Mouse (Mus musculus) forebrain, embryonic 11.5 days (tissue): Measurements from ENCODE around the gene Ybey. TPM values are rescaled to one million over a fixed set of nuclear protein-coding genes. Genes with fewer than 3 reads are reported as not detected.

ENCODE experiments used
- ATAC-seq: fragments of 200-750 bp; cut with Nextera tagmentation; replicated peaks from 2 replicates; pipeline ENCODE4 v1.8.0; 2017; ENCODE audit warnings: moderate TSS enrichment; ENCODE audit not compliant: low FRiP score
- DNase-seq: peaks from one replicate; pipeline ENCODE4 v3.0.0-alpha.2; 2017; ENCODE audit warnings: low spot score
- H3K27ac ChIP-seq: fragments of 300-500 bp; sonication (generic); 2 replicates; pipeline ENCODE4 v1.5.1; 2014; ENCODE audit warnings: low read depth, low read length
- H3K27me3 ChIP-seq: fragments of 300-500 bp; sonication (generic); 2 replicates; pipeline ENCODE4 v1.6.1; 2014; ENCODE audit warnings: mild to moderate bottlenecking, low read length, mixed read lengths; ENCODE audit not compliant: control insufficient read depth, insufficient read depth
- H3K36me3 ChIP-seq: fragments of 300-500 bp; sonication (generic); 2 replicates; pipeline ENCODE4 v1.6.1; 2014; ENCODE audit warnings: mild to moderate bottlenecking, low read length, moderate library complexity, mixed read lengths; ENCODE audit not compliant: control insufficient read depth, insufficient read depth
- H3K4me1 ChIP-seq: fragments of 300-500 bp; sonication (generic); replicated peaks from 2 replicates; pipeline ENCODE4 v1.6.1; 2014; ENCODE audit warnings: low read length, mixed read lengths; ENCODE audit not compliant: control insufficient read depth, insufficient read depth
- H3K4me2 ChIP-seq: fragments of 300-500 bp; sonication (generic); 2 replicates; pipeline ENCODE4 v1.6.1; 2014; ENCODE audit warnings: low read depth, mild to moderate bottlenecking, low read length, moderate library complexity, mixed read lengths; ENCODE audit not compliant: severe bottlenecking
- H3K4me3 ChIP-seq: fragments of 300-500 bp; sonication (generic); 2 replicates; pipeline ENCODE4 v1.5.1; 2014; ENCODE audit warnings: low read depth, low read length
- H3K9ac ChIP-seq: fragments of 300-500 bp; sonication (generic); 2 replicates; pipeline ENCODE4 v1.6.1; 2014; ENCODE audit warnings: low read length
- H3K9me3 ChIP-seq: fragments of 300-500 bp; sonication (generic); 2 replicates; pipeline ENCODE4 v1.6.1; 2016; ENCODE audit warnings: low read length, mixed read lengths; ENCODE audit not compliant: control insufficient read depth
- WGBS: fragments of 180-500 bp; shearing (Covaris S2); extraction: QIAGEN DNeasy Blood & Tissue Kit; methylation state at CpG from one replicate; pipeline ENCODE4 v1.1.7; 2014; 5-methylcytosine and 5-hydroxymethylcytosine counted together
- polyA plus RNA-seq: library from polyadenylated mRNA; unstranded; fragments of >200 nt; fragmentation: Nextera tagmentation; extraction: Ambion mirVana; gene quantifications from 2 replicates; pipeline ENCODE4 v1.2.1, GENCODE M21; 2014

Gene Ybey
- 6.0 and 6.1 TPM in 2 replicates for polyA plus RNA-seq

DNA sequence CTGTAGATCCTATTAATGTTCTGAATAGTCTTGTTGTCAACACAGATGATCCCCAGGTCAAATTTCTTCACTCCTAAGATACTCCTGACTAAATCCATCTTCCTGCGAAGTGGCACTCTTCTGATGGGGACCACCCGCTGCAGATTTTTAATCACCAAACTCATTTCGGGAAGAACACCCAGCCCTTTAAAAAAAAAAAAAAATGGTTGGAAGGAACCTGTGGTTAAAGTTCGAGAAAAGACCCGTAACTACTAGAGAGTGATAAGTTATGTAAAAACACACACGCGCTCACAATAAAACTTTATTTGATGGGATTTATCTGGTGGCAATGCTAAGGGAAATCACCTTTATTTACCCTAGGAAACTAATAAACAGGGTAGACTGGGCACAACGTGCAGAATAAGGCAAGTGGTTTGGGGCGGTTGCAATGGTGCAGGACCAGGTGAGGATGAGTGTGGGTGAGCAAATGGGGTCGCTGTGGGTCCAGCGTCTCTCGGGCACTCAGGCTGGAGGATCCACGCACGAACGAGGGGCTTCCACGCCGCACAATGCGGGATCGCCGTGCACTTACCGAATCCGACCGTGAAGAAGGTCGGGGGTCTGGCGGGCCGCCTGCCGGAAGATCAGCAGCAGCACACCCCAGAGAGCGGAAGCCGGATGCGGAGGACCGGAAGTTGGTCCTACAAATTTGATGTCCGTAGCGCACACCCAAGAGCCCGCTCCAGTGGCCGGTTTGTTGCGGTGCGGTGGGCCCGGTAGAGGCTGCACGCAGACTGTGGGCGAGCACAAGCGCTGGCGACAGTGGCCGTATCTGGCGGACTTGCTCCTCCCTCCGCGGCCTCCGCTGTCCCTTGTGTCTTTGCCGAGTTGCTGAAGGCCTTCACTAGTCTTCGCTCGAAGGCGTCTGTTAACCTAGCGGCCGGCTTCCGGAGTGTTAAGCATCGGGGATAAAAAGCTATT is at the start of gene Ybey, which contains the start of gene Mcm3ap:
Gene Ybey (minus strand): TSS at position 912 of the 960 bp plus-strand sequence.
Gene Mcm3ap (plus strand): TSS at position 725 of the 960 bp plus-strand sequence.
- H3K4me1 ChIP-seq, result peaks cover 3% of the 10 kb centered on the region; the same call in 1 of the 2 replicates
- H3K4me2 ChIP-seq, result peak within 1 kb of the TSS; percentile 66
- H3K36me3 ChIP-seq, result peaks cover 6% of the 10 kb centered on the region; the same call in 1 of the 2 replicates
- WGBS, result 2% methylated on average over 55 of the region's 55 CpGs
- no peaks in the 10 kb centered on the region for H3K27me3 ChIP-seq
- H3K9me3 ChIP-seq, result no peaks in the 10 kb centered on the region
- H3K4me3 ChIP-seq, result peak within 1 kb of the TSS; percentile 54
- DNase-seq (peak; percentile 95), ATAC-seq (peak; percentile 97)
- peak within 1 kb of the TSS; percentile 80; the same call in 1 of the 2 replicates for H3K27ac ChIP-seq
- H3K9ac ChIP-seq, result peak within 1 kb of the TSS; percentile 91

DNA sequence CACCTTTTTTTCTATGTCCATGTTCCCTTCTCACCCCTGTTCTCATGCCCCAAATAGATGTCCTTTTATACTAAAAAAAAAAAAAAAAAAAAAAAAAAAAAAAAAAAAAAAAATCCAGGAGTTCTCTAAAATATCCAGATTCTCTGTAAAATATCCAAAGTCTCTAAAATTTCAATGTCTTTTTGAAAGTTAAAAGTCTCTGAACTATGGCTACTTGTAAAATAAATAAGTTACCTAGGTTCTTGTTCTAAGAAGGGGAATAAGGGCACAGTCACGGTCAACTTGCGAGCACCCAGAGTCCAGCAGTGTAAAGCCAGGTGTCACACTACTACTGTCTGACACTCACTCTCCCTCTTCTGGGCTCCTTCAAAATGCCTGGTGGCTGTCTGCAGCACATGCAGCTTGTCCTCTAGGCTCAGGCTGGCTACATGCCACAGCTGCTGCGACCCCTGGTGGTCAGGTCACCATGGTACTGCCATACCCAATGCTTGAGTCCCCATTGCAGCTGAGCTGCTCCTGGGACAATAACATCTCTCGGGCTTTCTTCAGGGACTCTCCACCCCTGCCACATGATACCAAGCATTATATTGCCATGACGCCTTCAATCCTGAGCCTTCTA is 44.2 kb upstream of the Ybey start:
- peak; percentile 91 for DNase-seq
- Histone ChIP-seq H3K36me3 (peaks cover 7% of the 10 kb centered on the region), H3K4me3 (no peak overlapping the region), H3K9ac (no peak overlapping the region), H3K4me1 (no peaks in the 10 kb centered on the region), H3K9me3 (no peaks in the 10 kb centered on the region; the same call in 1 of the 2 replicates), H3K27ac (no peak overlapping the region), H3K27me3 (no peaks in the 10 kb centered on the region), H3K4me2 (no peak overlapping the region)
- WGBS, result 50% methylated on average over 5 of the region's 5 CpGs
- peak; percentile 83 for ATAC-seq

DNA sequence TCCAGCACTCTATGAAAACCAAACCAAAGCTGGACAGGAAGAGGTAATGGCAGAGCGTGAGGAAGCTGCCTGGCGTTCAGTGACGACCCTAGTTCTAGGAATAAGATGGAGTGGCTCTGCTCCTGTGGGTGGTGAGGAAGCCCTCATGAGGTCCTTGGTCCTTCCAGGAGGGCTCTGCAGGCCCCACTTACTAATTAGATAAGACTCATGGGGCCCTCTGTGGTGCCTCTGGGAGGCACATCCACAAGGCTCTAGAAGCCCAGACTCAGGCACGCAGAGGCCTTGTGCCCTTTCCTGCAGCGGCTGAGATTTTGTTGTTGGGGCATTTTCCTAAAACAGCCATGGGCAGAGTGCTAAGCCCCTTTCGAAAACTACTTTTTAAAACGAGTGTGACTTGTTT is 37.0 kb upstream of the Ybey start:
- H3K36me3 ChIP-seq, result peaks cover 2% of the 10 kb centered on the region; the same call in 1 of the 2 replicates
- H3K27me3 ChIP-seq, result no peaks in the 10 kb centered on the region
- DNase-seq (no peak), ATAC-seq (no peak)
- H3K9me3 ChIP-seq, result no peaks in the 10 kb centered on the region
- no peak overlapping the region for H3K4me2 ChIP-seq
- no peaks in the 10 kb centered on the region for H3K4me1 ChIP-seq
- 95% methylated on average over 7 of the region's 7 CpGs for WGBS
- H3K27ac ChIP-seq, result no peak overlapping the region
- H3K4me3 ChIP-seq, result no peak overlapping the region
- no peak overlapping the region for H3K9ac ChIP-seq

GRCm38 (mm10) chr10:76504271-76504943 is 35.5 kb upstream of the Ybey start:
- no peak overlapping the region for H3K4me2 ChIP-seq
- no peak overlapping the region for H3K4me3 ChIP-seq
- H3K27me3 ChIP-seq, result no peaks in the 10 kb centered on the region
- WGBS, result 91% methylated on average over 11 of the region's 11 CpGs
- no peak overlapping the region for H3K9ac ChIP-seq
- ATAC-seq (no peak), DNase-seq (no peak)
- H3K4me1 ChIP-seq, result no peaks in the 10 kb centered on the region
- H3K36me3 ChIP-seq, result peaks cover 2% of the 10 kb centered on the region; the same call in 1 of the 2 replicates
- no peak overlapping the region for H3K27ac ChIP-seq
- no peaks in the 10 kb centered on the region for H3K9me3 ChIP-seq

- no peaks in the 10 kb centered on the region for H3K27me3 ChIP-seq
- no peak overlapping the region for H3K9ac ChIP-seq
- no peak overlapping the region for H3K4me3 ChIP-seq
- no peaks in the 10 kb centered on the region for H3K4me1 ChIP-seq
- DNase-seq, result no peak
- H3K4me2 ChIP-seq, result no peak overlapping the region
- no peak overlapping the region for H3K27ac ChIP-seq
- no peak for ATAC-seq
- 94% methylated on average over 4 of the region's 4 CpGs for WGBS
- no peaks in the 10 kb centered on the region for H3K9me3 ChIP-seq
- peaks cover 2% of the 10 kb centered on the region; the same call in 1 of the 2 replicates for H3K36me3 ChIP-seq
Observed at GRCm38 (mm10) chr10:76497522-76497921, 28.6 kb upstream of the Ybey start.

DNA sequence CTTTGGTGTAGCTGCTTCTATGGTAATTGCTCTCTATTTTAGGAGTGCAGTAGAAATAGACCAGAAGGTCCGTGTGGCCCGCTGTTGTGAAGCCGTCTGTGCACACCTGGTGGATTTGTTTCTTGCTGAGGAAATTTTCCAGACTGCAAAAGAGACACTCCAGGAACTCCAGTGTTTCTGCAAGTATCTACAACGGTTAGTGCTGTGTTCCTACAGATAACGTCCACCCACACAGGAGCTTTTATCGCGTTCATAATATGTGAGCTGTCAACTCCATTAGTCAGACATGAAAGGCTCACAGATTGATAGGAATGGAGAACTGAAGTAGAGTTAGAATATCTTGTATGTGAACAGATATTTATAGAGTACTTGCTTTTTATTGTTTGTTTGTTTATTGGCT is 27.5 kb upstream of the Ybey start:
- no peaks in the 10 kb centered on the region for H3K27me3 ChIP-seq
- no peak overlapping the region for H3K4me3 ChIP-seq
- H3K9me3 ChIP-seq, result no peaks in the 10 kb centered on the region
- ATAC-seq (no peak), DNase-seq (no peak)
- no peaks in the 10 kb centered on the region for H3K4me1 ChIP-seq
- WGBS, result 94% methylated on average over 7 of the region's 7 CpGs
- H3K36me3 ChIP-seq, result peaks cover 2% of the 10 kb centered on the region; the same call in 1 of the 2 replicates
- no peak overlapping the region for H3K27ac ChIP-seq
- H3K4me2 ChIP-seq, result no peak overlapping the region
- H3K9ac ChIP-seq, result no peak overlapping the region

- 94% methylated on average over 6 of the region's 6 CpGs for WGBS
- no peak for ATAC-seq
- Histone ChIP-seq H3K4me2 (no peak overlapping the region), H3K4me1 (no peaks in the 10 kb centered on the region), H3K36me3 (peaks cover 4% of the 10 kb centered on the region; the same call in 1 of the 2 replicates), H3K9ac (no peak overlapping the region), H3K27me3 (no peaks in the 10 kb centered on the region), H3K9me3 (no peaks in the 10 kb centered on the region), H3K4me3 (no peak overlapping the region), H3K27ac (no peak overlapping the region)
- DNase-seq, result no peak
Observed at GRCm38 (mm10) chr10:76495501-76495900, 26.6 kb upstream of the Ybey start.

DNA sequence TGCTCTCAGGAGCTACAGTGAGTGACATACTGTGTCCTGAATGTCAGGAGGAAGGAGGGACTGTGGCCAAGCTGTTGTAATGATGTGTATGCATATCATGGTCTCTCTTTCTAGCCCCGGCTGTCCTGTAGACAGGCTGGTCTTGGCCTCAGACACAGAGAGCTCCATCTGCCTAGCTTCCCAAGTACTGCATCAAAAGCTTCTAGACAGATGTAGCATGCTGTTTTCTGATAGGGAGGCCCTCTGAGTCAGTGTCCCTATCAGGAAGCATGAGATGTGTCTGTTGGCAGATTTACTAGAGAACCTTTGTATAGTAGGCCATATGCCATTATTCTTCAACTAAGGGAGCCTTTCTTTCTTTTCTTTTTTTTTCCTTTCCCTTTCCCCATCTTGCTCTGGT is 24.6 kb upstream of the Ybey start:
- no peak overlapping the region for H3K4me3 ChIP-seq
- H3K9ac ChIP-seq, result no peak overlapping the region
- H3K27me3 ChIP-seq, result no peaks in the 10 kb centered on the region
- WGBS, result 80% methylated on average over 1 of the region's 1 CpGs
- H3K36me3 ChIP-seq, result peaks cover 8% of the 10 kb centered on the region
- ATAC-seq, result no peak
- H3K4me1 ChIP-seq, result no peaks in the 10 kb centered on the region
- H3K9me3 ChIP-seq, result no peaks in the 10 kb centered on the region
- no peak overlapping the region for H3K27ac ChIP-seq
- no peak for DNase-seq
- no peak overlapping the region for H3K4me2 ChIP-seq
